Mouse (Mus musculus): ENCODE results near the gene Hint2.

Gene Hint2

GRCm38 (mm10) chr4:43656339-43657109, at the start of gene Hint2:
Gene Hint2, minus strand, starts transcription at chr4:43656466.
- no peak for TF ChIP-seq GATA4 (IDR thresholded peaks at IDR 0.05; ENCODE audit: insufficient replicate concordance, low read length)

- no peak for TF ChIP-seq GATA4 (IDR thresholded peaks at IDR 0.05; ENCODE audit: insufficient replicate concordance, low read length)
These were observed 49.7 kb upstream of the Hint2 start for GRCm38 (mm10) chr4:43705991-43706390.

- no peak for TF ChIP-seq GATA4 (IDR thresholded peaks at IDR 0.05; ENCODE audit: insufficient replicate concordance, low read length)
These were observed 47.6 kb upstream of the Hint2 start for GRCm38 (mm10) chr4:43703851-43704250.

GRCm38 (mm10) chr4:43703439-43703838, 47.2 kb upstream of the Hint2 start:
- TF ChIP-seq GATA4 (IDR thresholded peaks at IDR 0.05; ENCODE audit: insufficient replicate concordance, low read length): no peak

- no peak for TF ChIP-seq GATA4 (IDR thresholded peaks at IDR 0.05; ENCODE audit: insufficient replicate concordance, low read length)
These were observed 44.4 kb upstream of the Hint2 start, which contains the start of gene Olfr70 for GRCm38 (mm10) chr4:43700707-43701106. Gene Olfr70, minus strand, starts transcription at chr4:43700807.

- TF ChIP-seq GATA4 (IDR thresholded peaks at IDR 0.05; ENCODE audit: insufficient replicate concordance, low read length): no peak
These were observed 40.3 kb upstream of the Hint2 start for GRCm38 (mm10) chr4:43696561-43696960.

GRCm38 (mm10) chr4:43695249-43695671, 39.0 kb upstream of the Hint2 start:
- TF ChIP-seq GATA4 (IDR thresholded peaks at IDR 0.05; ENCODE audit: insufficient replicate concordance, low read length): no peak

- TF ChIP-seq GATA4 (IDR thresholded peaks at IDR 0.05; ENCODE audit: insufficient replicate concordance, low read length): no peak
These were observed 38.4 kb upstream of the Hint2 start for GRCm38 (mm10) chr4:43694439-43695248.

GRCm38 (mm10) chr4:43693806-43694241, 37.6 kb upstream of the Hint2 start:
- no peak for TF ChIP-seq GATA4 (IDR thresholded peaks at IDR 0.05; ENCODE audit: insufficient replicate concordance, low read length)

- TF ChIP-seq GATA4 (IDR thresholded peaks at IDR 0.05; ENCODE audit: insufficient replicate concordance, low read length): no peak
These were observed 34.8 kb upstream of the Hint2 start for GRCm38 (mm10) chr4:43691026-43691425.

- TF ChIP-seq GATA4 (IDR thresholded peaks at IDR 0.05; ENCODE audit: insufficient replicate concordance, low read length): no peak
These were observed 33.8 kb upstream of the Hint2 start for GRCm38 (mm10) chr4:43690021-43690420.

- TF ChIP-seq GATA4 (IDR thresholded peaks at IDR 0.05; ENCODE audit: insufficient replicate concordance, low read length): no peak
These were observed 23.3 kb upstream of the Hint2 start for GRCm38 (mm10) chr4:43679416-43680043.

GRCm38 (mm10) chr4:43678541-43678940, 22.3 kb upstream of the Hint2 start:
- TF ChIP-seq GATA4 (IDR thresholded peaks at IDR 0.05; ENCODE audit: insufficient replicate concordance, low read length): no peak

GRCm38 (mm10) chr4:43675608-43676007, 19.3 kb upstream of the Hint2 start:
- no peak for TF ChIP-seq GATA4 (IDR thresholded peaks at IDR 0.05; ENCODE audit: insufficient replicate concordance, low read length)

- TF ChIP-seq GATA4 (IDR thresholded peaks at IDR 0.05; ENCODE audit: insufficient replicate concordance, low read length): no peak
These were observed 18.7 kb upstream of the Hint2 start for GRCm38 (mm10) chr4:43674974-43675373.
